Mouse (Mus musculus): ENCODE measurements around the gene Mapk1ip1l. TPM values are rescaled to one million over a fixed set of nuclear protein-coding genes. Genes with fewer than 3 reads are reported as not detected.

Gene Mapk1ip1l
- polyA plus RNA-seq, 1 experiment from 2014 or later: 51.4 TPM

- WGBS: 92% methylated on average over 7 of the region's 7 CpGs
- Histone ChIP-seq H3K9me3 (no peaks in the 10 kb centered on the region), H3K27ac (replicated peaks) (no peak overlapping the region), H3K36me3 (0 out of 2 replicates have a peak, but pooled peaks cover 2% of the 10 kb centered on the region), H3K4me3 (no peak overlapping the region), H3K4me2 (no peak overlapping the region), H3K27me3 (no peaks in the 10 kb centered on the region), H3K9ac (no peak overlapping the region), H3K4me1 (replicated peaks) (0 out of 2 replicates have a peak, but pooled peaks cover under 1% of the 10 kb centered on the region)
- ATAC-seq (ENCODE audit: low read depth): no peak
Measured at GRCm38 (mm10) chr14:47283568-47283967, 14.5 kb upstream of the Mapk1ip1l start.

DNA sequence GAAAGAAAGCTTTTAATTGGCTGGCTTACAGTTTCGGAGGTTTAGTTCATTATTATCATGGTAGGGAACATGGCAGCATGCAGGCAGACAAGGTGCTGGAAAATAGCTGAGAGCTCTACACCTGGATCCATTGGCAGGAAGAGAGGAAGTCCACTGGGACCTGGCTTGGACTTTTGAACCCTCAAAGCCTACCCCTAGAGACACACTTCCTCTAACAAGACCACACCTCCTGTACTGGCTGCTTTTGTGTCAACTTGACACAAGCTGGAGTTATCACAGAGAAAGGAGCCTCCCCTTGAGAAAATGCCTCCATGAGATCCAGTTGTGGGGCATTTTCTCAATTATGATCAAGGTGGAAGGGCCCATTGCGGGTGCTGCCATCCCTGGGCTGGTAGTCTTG lies 12.8 kb upstream of the Mapk1ip1l start:
- no peaks in the 10 kb centered on the region for H3K27me3 ChIP-seq
- no peak overlapping the region for H3K4me2 ChIP-seq
- no peak overlapping the region for H3K27ac ChIP-seq (replicated peaks)
- peaks cover 11% of the 10 kb centered on the region for H3K36me3 ChIP-seq
- no peaks in the 10 kb centered on the region for H3K4me1 ChIP-seq (replicated peaks)
- no peak overlapping the region for H3K4me3 ChIP-seq
- WGBS: 96% methylated on average over 2 of the region's 2 CpGs
- H3K9me3 ChIP-seq: no peaks in the 10 kb centered on the region
- no peak overlapping the region for H3K9ac ChIP-seq
- no peak for ATAC-seq (ENCODE audit: low read depth)

DNA sequence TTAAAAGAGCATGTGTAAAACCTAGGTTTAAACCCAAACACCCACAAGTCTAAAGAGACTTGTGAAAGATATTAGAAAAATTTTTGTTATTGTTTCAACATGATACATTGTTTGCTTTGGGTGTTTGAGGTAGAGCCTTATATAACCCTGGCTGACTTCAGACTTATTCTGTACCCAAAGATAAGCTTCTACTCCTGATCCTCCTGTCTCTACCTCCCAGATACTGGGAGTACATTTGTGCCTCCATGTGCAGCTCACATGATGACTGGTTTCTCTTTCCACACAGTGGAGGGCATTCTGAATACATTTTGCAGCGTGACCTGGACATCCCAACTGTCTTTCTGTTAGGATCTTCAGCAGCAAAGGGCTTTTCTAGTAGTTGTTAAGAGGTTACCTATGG lies 11.9 kb upstream of the Mapk1ip1l start:
- Histone ChIP-seq H3K4me1 (replicated peaks) (no peaks in the 10 kb centered on the region), H3K27ac (replicated peaks) (no peak overlapping the region), H3K4me2 (no peak overlapping the region), H3K9ac (no peak overlapping the region), H3K36me3 (peaks cover 15% of the 10 kb centered on the region), H3K27me3 (no peaks in the 10 kb centered on the region), H3K9me3 (no peaks in the 10 kb centered on the region), H3K4me3 (no peak overlapping the region)
- no peak for ATAC-seq (ENCODE audit: low read depth)
- 92% methylated on average over 1 of the region's 1 CpGs for WGBS

DNA sequence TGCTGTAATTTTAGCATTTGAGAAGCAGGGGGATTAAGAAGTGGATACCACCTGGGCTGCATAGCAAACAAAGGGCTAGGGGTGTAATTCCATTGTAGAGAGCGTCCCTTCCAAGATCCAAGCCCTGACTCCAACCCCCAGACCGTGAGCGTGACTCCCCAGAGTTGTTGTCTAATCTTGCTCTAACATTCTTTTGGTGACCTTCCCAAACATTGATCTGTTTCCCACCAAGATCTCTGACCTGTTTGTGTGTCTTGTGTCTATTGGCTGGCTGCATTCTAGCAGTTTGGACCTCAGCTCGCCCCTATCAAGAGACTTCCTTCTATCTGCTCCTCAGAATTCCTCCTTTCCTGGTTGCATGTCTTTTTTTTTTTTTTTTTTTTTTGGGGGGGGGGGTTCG lies 11.0 kb upstream of the Mapk1ip1l start:
- 93% methylated on average over 4 of the region's 5 CpGs for WGBS
- no peaks in the 10 kb centered on the region for H3K9me3 ChIP-seq
- ATAC-seq (ENCODE audit: low read depth): no peak

GRCm38 (mm10) chr14:47291772-47292171 lies 6.3 kb upstream of the Mapk1ip1l start:
- ATAC-seq (ENCODE audit: low read depth): no peak
- Histone ChIP-seq H3K4me3 (no peak overlapping the region), H3K9me3 (no peaks in the 10 kb centered on the region), H3K4me2 (no peak overlapping the region), H3K36me3 (peaks cover 13% of the 10 kb centered on the region), H3K9ac (no peak overlapping the region), H3K27ac (replicated peaks) (no peak overlapping the region), H3K4me1 (replicated peaks) (peaks cover 5% of the 10 kb centered on the region), H3K27me3 (no peaks in the 10 kb centered on the region)
- WGBS: 82% methylated on average over 1 of the region's 1 CpGs

More for the DNA sequence above, 11.0 kb upstream of the Mapk1ip1l start:
- Histone ChIP-seq H3K4me2 (no peak overlapping the region), H3K4me3 (no peak overlapping the region), H3K4me1 (replicated peaks) (no peaks in the 10 kb centered on the region), H3K27me3 (no peaks in the 10 kb centered on the region), H3K36me3 (peaks cover 13% of the 10 kb centered on the region), H3K9ac (no peak overlapping the region), H3K27ac (replicated peaks) (no peak overlapping the region)

DNA sequence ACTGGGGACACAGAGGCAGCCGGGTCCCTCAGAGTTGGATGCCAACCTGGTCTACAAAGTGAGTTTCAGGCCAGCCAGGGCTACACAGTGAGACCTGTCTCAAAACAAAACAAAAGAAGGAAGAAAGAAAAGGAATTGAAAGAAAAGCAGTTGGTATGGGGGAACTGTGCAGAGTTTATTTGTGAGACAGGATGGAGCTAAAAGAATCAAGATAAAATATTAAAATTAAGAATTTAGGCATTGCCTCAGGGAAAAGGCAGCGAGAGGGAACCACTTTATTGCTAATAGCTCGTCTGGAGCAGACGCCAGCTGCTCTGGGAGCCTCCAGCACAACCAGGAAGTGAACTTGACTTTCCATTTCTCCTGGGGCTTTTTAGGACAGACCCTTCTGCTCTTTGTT lies 3.9 kb upstream of the Mapk1ip1l start:
- H3K9me3 ChIP-seq: no peaks in the 10 kb centered on the region
- H3K27me3 ChIP-seq: no peaks in the 10 kb centered on the region
- H3K4me2 ChIP-seq: no peak overlapping the region
- H3K27ac ChIP-seq (replicated peaks): peak overlapping the region; percentile 71; the same call in 1 of the 2 replicates
- H3K9ac ChIP-seq: no peak overlapping the region
- 20% methylated on average over 4 of the region's 4 CpGs for WGBS
- H3K4me1 ChIP-seq (replicated peaks): peaks cover 15% of the 10 kb centered on the region
- peaks cover 13% of the 10 kb centered on the region for H3K36me3 ChIP-seq
- no peak for ATAC-seq (ENCODE audit: low read depth)
- no peak overlapping the region for H3K4me3 ChIP-seq

- Histone ChIP-seq H3K4me3 (no peak overlapping the region), H3K27me3 (no peaks in the 10 kb centered on the region), H3K9ac (no peak overlapping the region), H3K36me3 (no peaks in the 10 kb centered on the region), H3K27ac (replicated peaks) (no peak overlapping the region), H3K9me3 (no peaks in the 10 kb centered on the region), H3K4me2 (no peak overlapping the region), H3K4me1 (replicated peaks) (peaks cover 36% of the 10 kb centered on the region)
- no peak for ATAC-seq (ENCODE audit: low read depth)
- 84% methylated on average over 2 of the region's 2 CpGs for WGBS
Measured at GRCm38 (mm10) chr14:47296232-47296631, 1.8 kb upstream of the Mapk1ip1l start.

GRCm38 (mm10) chr14:47298408-47298792 lies 334 bp downstream of the Mapk1ip1l start:
- Histone ChIP-seq H3K9ac (peak overlapping the region; percentile 98), H3K9me3 (no peaks in the 10 kb centered on the region), H3K4me2 (peak overlapping the region; percentile 72), H3K4me3 (peak overlapping the region; percentile 96), H3K27ac (replicated peaks) (peak overlapping the region; percentile 99), H3K4me1 (replicated peaks) (peaks cover 44% of the 10 kb centered on the region), H3K27me3 (no peaks in the 10 kb centered on the region), H3K36me3 (no peaks in the 10 kb centered on the region)
- peak; percentile 88 for ATAC-seq (ENCODE audit: low read depth)
- WGBS: under 1% methylated on average over 38 of the region's 38 CpGs

DNA sequence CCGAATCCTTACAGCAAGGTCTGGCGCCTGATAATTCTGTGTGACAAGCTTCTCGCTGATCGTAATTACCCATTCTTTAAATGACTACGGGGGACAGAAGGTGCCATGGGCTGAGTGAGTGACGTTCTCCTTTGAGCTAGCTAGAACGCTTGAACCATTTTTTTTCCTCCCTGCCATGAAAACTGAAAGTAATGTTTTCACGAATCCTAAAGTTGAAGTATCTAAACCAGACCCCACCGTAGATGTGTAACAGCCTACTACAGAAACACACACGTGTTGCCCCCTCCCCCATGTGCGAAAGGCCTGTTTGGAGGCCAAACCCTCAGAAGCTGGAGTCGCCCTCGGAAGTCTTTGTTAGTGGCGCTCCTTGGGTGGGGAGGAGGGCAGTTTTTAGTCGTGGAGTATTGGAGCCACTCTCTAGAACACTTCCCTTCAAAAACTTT lies 774 bp downstream of the Mapk1ip1l start:
- H3K9ac ChIP-seq: peak overlapping the region; percentile 98
- peak; percentile 64 for ATAC-seq (ENCODE audit: low read depth)
- peak overlapping the region; percentile 99 for H3K27ac ChIP-seq (replicated peaks)

GRCm38 (mm10) chr14:47302885-47303680 lies 5.0 kb downstream of the Mapk1ip1l start:
- Histone ChIP-seq H3K36me3 (0 out of 2 replicates have a peak, but pooled peaks cover 3% of the 10 kb centered on the region), H3K4me1 (replicated peaks) (peaks cover 42% of the 10 kb centered on the region), H3K4me3 (no peak overlapping the region), H3K4me2 (no peak overlapping the region), H3K27ac (replicated peaks) (no peak overlapping the region), H3K9me3 (no peaks in the 10 kb centered on the region), H3K9ac (no peak overlapping the region), H3K27me3 (no peaks in the 10 kb centered on the region)
- WGBS: 78% methylated on average over 14 of the region's 14 CpGs
- ATAC-seq (ENCODE audit: low read depth): no peak

More for the DNA sequence above, 774 bp downstream of the Mapk1ip1l start:
- Histone ChIP-seq H3K4me2 (peak overlapping the region; percentile 72), H3K9me3 (no peaks in the 10 kb centered on the region), H3K36me3 (no peaks in the 10 kb centered on the region), H3K27me3 (no peaks in the 10 kb centered on the region), H3K4me1 (replicated peaks) (peaks cover 46% of the 10 kb centered on the region), H3K4me3 (peak overlapping the region; percentile 96)
- WGBS: 0% methylated on average over 15 of the region's 15 CpGs

- WGBS: 97% methylated on average over 6 of the region's 6 CpGs
- Histone ChIP-seq H3K9ac (no peak overlapping the region), H3K27me3 (no peaks in the 10 kb centered on the region), H3K27ac (replicated peaks) (no peak overlapping the region), H3K4me1 (replicated peaks) (peaks cover 32% of the 10 kb centered on the region), H3K36me3 (peaks cover 13% of the 10 kb centered on the region), H3K4me2 (no peak overlapping the region), H3K9me3 (no peaks in the 10 kb centered on the region), H3K4me3 (no peak overlapping the region)
- no peak for ATAC-seq (ENCODE audit: low read depth)
Measured at GRCm38 (mm10) chr14:47304814-47305405, 6.8 kb downstream of the Mapk1ip1l start.

GRCm38 (mm10) chr14:47305933-47306332 lies 7.9 kb downstream of the Mapk1ip1l start:
- 88% methylated on average over 4 of the region's 4 CpGs for WGBS
- H3K36me3 ChIP-seq: peaks cover 24% of the 10 kb centered on the region
- ATAC-seq (ENCODE audit: low read depth): no peak
- H3K4me3 ChIP-seq: no peak overlapping the region
- no peak overlapping the region for H3K4me2 ChIP-seq
- H3K27me3 ChIP-seq: no peaks in the 10 kb centered on the region
- H3K9ac ChIP-seq: no peak overlapping the region
- H3K27ac ChIP-seq (replicated peaks): no peak overlapping the region
- H3K9me3 ChIP-seq: no peaks in the 10 kb centered on the region
- H3K4me1 ChIP-seq (replicated peaks): peaks cover 22% of the 10 kb centered on the region
